21 mouse cellular contexts compared by ENCODE assay signal in genomic region chr19:41794017-41794416, GRCm38 (mm10). TPM values are rescaled to one million over a fixed set of nuclear protein-coding genes. Genes with fewer than 3 reads are reported as not detected.
DNase-seq lines count a peak whose midpoint lies in the region; ATAC-seq and TF ChIP-seq lines count a peak whose summit lies in the region.
"Had no signal": no experiment of that assay in that cellular context is flagged by ENCODE, and none has a peak within 500 bp of the region (broad histone marks: within the 10 kb centered on the region; RNA-seq: fewer than 3 reads in every experiment).

No protein-coding gene starts in this region.

- H3K9ac ChIP-seq in kidney, embryonic 16.5 days (replicated peaks; ENCODE audit: low read length): no peak overlapping the region
- H3K9ac ChIP-seq in midbrain, embryonic 12.5 days (replicated peaks): peak overlapping the region; percentile 20; the same call in 1 of the 2 replicates
- H3K9ac ChIP-seq in midbrain, embryonic 15.5 days: no peak overlapping the region
- H3K9ac ChIP-seq: embryonic facial prominence, embryonic 12.5 days; forebrain, postnatal 0 days; hindbrain, embryonic 12.5 days had no signal

- ATAC-seq in kidney, embryonic 16.5 days (ENCODE audit: low FRiP score, low TSS enrichment): no peak
- ATAC-seq in midbrain, embryonic 12.5 days (ENCODE audit: low FRiP score, low read depth): no peak
- ATAC-seq in midbrain, embryonic 15.5 days (replicated peaks): no peak
- ATAC-seq: forebrain, postnatal 0 days had no signal

- H3K27me3 ChIP-seq in kidney, embryonic 16.5 days (ENCODE audit: insufficient read depth, low read length): no peaks in the 10 kb centered on the region
- H3K27me3 ChIP-seq in midbrain, embryonic 12.5 days: no peaks in the 10 kb centered on the region
- no peaks in the 10 kb centered on the region for H3K27me3 ChIP-seq in midbrain, embryonic 15.5 days (replicated peaks)
- H3K27me3 ChIP-seq in small intestine, adult 2 months (ENCODE audit: control insufficient read depth, insufficient read depth, low read length): no peaks in the 10 kb centered on the region
- H3K27me3 ChIP-seq: embryonic facial prominence, embryonic 12.5 days; hindbrain, embryonic 12.5 days had no signal

- peak overlapping the region; percentile 87 for H3K27ac ChIP-seq in kidney, embryonic 16.5 days (ENCODE audit: low read length)
- no peak overlapping the region for H3K27ac ChIP-seq in midbrain, embryonic 12.5 days (replicated peaks)
- H3K27ac ChIP-seq in midbrain, embryonic 15.5 days: no peak overlapping the region
- peak overlapping the region; percentile 93 for H3K27ac ChIP-seq in small intestine, adult 2 months (ENCODE audit: insufficient read depth, low read depth, low read length)
- H3K27ac ChIP-seq: embryonic facial prominence, embryonic 12.5 days; hindbrain, embryonic 12.5 days; left cerebral cortex, adult 2 months had no signal

- DNase-seq in kidney, postnatal 10 days: no peak
- no peak for DNase-seq in thymus, postnatal 14 days
- DNase-seq in urinary bladder, postnatal 25 days (ENCODE audit: low spot score): no peak
- DNase-seq: adrenal gland, adult 2 months; cerebellum, adult 9-10 months; forebrain, postnatal 0 days; heart, postnatal 14 days; kidney, postnatal 4 days; layer of hippocampus, adult 9-11 months; lung, adult 18-20 months; right cerebral cortex, postnatal 4 days; thymus, postnatal 4 days had no signal

- TF ChIP-seq POLR2A in small intestine, adult 2 months (IDR thresholded peaks at IDR 0.05; ENCODE audit: low read depth, low read length): no peak

- no peak overlapping the region for H3K4me3 ChIP-seq in kidney, embryonic 16.5 days (ENCODE audit: low read length)
- no peak overlapping the region for H3K4me3 ChIP-seq in midbrain, embryonic 12.5 days
- H3K4me3 ChIP-seq in midbrain, embryonic 15.5 days: no peak overlapping the region
- H3K4me3 ChIP-seq in small intestine, adult 2 months (ENCODE audit: low read depth, low read length): no peak overlapping the region
- H3K4me3 ChIP-seq: embryonic facial prominence, embryonic 12.5 days; hindbrain, embryonic 12.5 days; left cerebral cortex, adult 2 months had no signal

- H3K9me3 ChIP-seq in kidney, embryonic 16.5 days (ENCODE audit: low read length): no peaks in the 10 kb centered on the region
- H3K9me3 ChIP-seq in midbrain, embryonic 12.5 days: no peaks in the 10 kb centered on the region
- no peaks in the 10 kb centered on the region for H3K9me3 ChIP-seq in midbrain, embryonic 15.5 days
- H3K9me3 ChIP-seq: embryonic facial prominence, embryonic 12.5 days; hindbrain, embryonic 12.5 days had no signal

- H3K36me3 ChIP-seq in kidney, embryonic 16.5 days (ENCODE audit: insufficient read depth, low read length): peaks cover 13% of the 10 kb centered on the region; the same call in 1 of the 2 replicates
- 0 out of 2 replicates have a peak, but pooled peaks cover 3% of the 10 kb centered on the region for H3K36me3 ChIP-seq in midbrain, embryonic 12.5 days
- H3K36me3 ChIP-seq in midbrain, embryonic 15.5 days (replicated peaks): no peaks in the 10 kb centered on the region
- peaks cover 3% of the 10 kb centered on the region for H3K36me3 ChIP-seq in small intestine, adult 2 months (ENCODE audit: control insufficient read depth, insufficient read depth, low read length)
- H3K36me3 ChIP-seq: hindbrain, embryonic 12.5 days had no signal

- peaks cover 32% of the 10 kb centered on the region for H3K4me1 ChIP-seq in kidney, embryonic 16.5 days (ENCODE audit: insufficient read depth, low read length)
- peaks cover 12% of the 10 kb centered on the region for H3K4me1 ChIP-seq in midbrain, embryonic 12.5 days
- no peaks in the 10 kb centered on the region for H3K4me1 ChIP-seq in midbrain, embryonic 15.5 days
- peaks cover 24% of the 10 kb centered on the region for H3K4me1 ChIP-seq in small intestine, adult 2 months (ENCODE audit: control insufficient read depth, insufficient read depth, insufficient read length, low read length)
- H3K4me1 ChIP-seq: hindbrain, embryonic 12.5 days had no signal

- TF ChIP-seq CTCF in small intestine, adult 2 months (IDR thresholded peaks at IDR 0.05; ENCODE audit: extremely low read depth, insufficient read length, insufficient replicate concordance, low read depth, low read length): no peak

- H3K4me2 ChIP-seq in kidney, embryonic 16.5 days (replicated peaks; ENCODE audit: low read depth, low read length): no peak overlapping the region; the same call in 1 of the 2 replicates
- peak overlapping the region; percentile 41 for H3K4me2 ChIP-seq in midbrain, embryonic 12.5 days (replicated peaks)
- no peak overlapping the region for H3K4me2 ChIP-seq in midbrain, embryonic 15.5 days
- H3K4me2 ChIP-seq: embryonic facial prominence, embryonic 12.5 days; heart, embryonic 11.5 days; hindbrain, embryonic 12.5 days; liver, embryonic 11.5 days had no signal

RNA-seq across cellular contexts. Expression of gene Arhgap19, which starts 7.8 kb away (rescaled TPM):
- polyA plus RNA-seq in kidney, embryonic 16.5 days (2015; fragmentation: Nextera tagmentation; extraction: Ambion mirVana): 28.0 and 31.1 TPM in 2 replicates
- 27.8 and 29.5 TPM in 2 replicates for polyA plus RNA-seq in midbrain, embryonic 12.5 days (2016; fragmentation: Nextera tagmentation; extraction: Ambion mirVana)
- 5.2 and 6.2 TPM in 2 replicates for polyA plus RNA-seq in midbrain, embryonic 15.5 days (2015; fragmentation: Nextera tagmentation; extraction: Ambion mirVana)
- 0.71 and 2.1 TPM in 2 replicates for polyA plus RNA-seq in small intestine, adult 2 months (2012; rRNA removed)

RNA-seq across cellular contexts. Expression of gene Frat1, which starts 35.8 kb away (rescaled TPM):
- polyA plus RNA-seq in kidney, embryonic 16.5 days (2015; fragmentation: Nextera tagmentation; extraction: Ambion mirVana): 6.2 and 6.5 TPM in 2 replicates
- 15.5 and 18.6 TPM in 2 replicates for polyA plus RNA-seq in midbrain, embryonic 12.5 days (2016; fragmentation: Nextera tagmentation; extraction: Ambion mirVana)
- 30.1 and 30.9 TPM in 2 replicates for polyA plus RNA-seq in midbrain, embryonic 15.5 days (2015; fragmentation: Nextera tagmentation; extraction: Ambion mirVana)
- polyA plus RNA-seq in small intestine, adult 2 months (2012; rRNA removed): 8.1 and 29.1 TPM in 2 replicates

RNA-seq across cellular contexts. Expression of gene Slit1, which starts 50.6 kb away (rescaled TPM):
- 6.2 and 6.4 TPM in 2 replicates for polyA plus RNA-seq in kidney, embryonic 16.5 days (2015; fragmentation: Nextera tagmentation; extraction: Ambion mirVana)
- polyA plus RNA-seq in midbrain, embryonic 12.5 days (2016; fragmentation: Nextera tagmentation; extraction: Ambion mirVana): 12.2 and 14.8 TPM in 2 replicates
- 23.9 and 26.7 TPM in 2 replicates for polyA plus RNA-seq in midbrain, embryonic 15.5 days (2015; fragmentation: Nextera tagmentation; extraction: Ambion mirVana)
- polyA plus RNA-seq in small intestine, adult 2 months (2012; rRNA removed): 0.27 and 0.94 TPM in 2 replicates

RNA-seq across cellular contexts. Expression of gene Frat2, which starts 53.9 kb away (rescaled TPM):
- 3.7 and 4.7 TPM in 2 replicates for polyA plus RNA-seq in kidney, embryonic 16.5 days (2015; fragmentation: Nextera tagmentation; extraction: Ambion mirVana)
- 15.1 and 15.8 TPM in 2 replicates for polyA plus RNA-seq in midbrain, embryonic 12.5 days (2016; fragmentation: Nextera tagmentation; extraction: Ambion mirVana)
- 9.5 and 9.7 TPM in 2 replicates for polyA plus RNA-seq in midbrain, embryonic 15.5 days (2015; fragmentation: Nextera tagmentation; extraction: Ambion mirVana)
- polyA plus RNA-seq in small intestine, adult 2 months (2012; rRNA removed): 13.7 and 62.2 TPM in 2 replicates

Comparison
In these comparisons a context has a peak if more than half of its experiments do, and no peak if none do; other contexts are left out.
1. H3K27ac ChIP-seq: peak in kidney, embryonic 16.5 days (single experiment) and small intestine, adult 2 months (single experiment); none in midbrain, embryonic 12.5 days (single experiment) and midbrain, embryonic 15.5 days (single experiment).